Comparison of ENCODE assay signal across 24 mouse cellular contexts in genomic region chr13:31888500-31888899, GRCm38 (mm10).
A peak's percentile ranks its signal among the peaks of the same experiment; 100 is the strongest.
DNase-seq lines count a peak whose midpoint lies in the region; ATAC-seq and TF ChIP-seq lines count a peak whose summit lies in the region.
"Had no signal": no experiment of that assay in that cellular context is flagged by ENCODE, and none has a peak within 500 bp of the region (broad histone marks: within the 10 kb centered on the region; RNA-seq: fewer than 3 reads in every experiment).

No protein-coding gene starts in this region.

- no peaks in the 10 kb centered on the region for H3K27me3 ChIP-seq in kidney, embryonic 15.5 days
- H3K27me3 ChIP-seq in stomach, embryonic 15.5 days (replicated peaks) = no peaks in the 10 kb centered on the region
- H3K27me3 ChIP-seq in stomach, postnatal 0 days (ENCODE audit: control insufficient read depth, insufficient read depth, low read length) = no peaks in the 10 kb centered on the region
- H3K27me3 ChIP-seq: CH12.LX; embryonic facial prominence, embryonic 12.5 days; forebrain, embryonic 13.5 days; forebrain, embryonic 15.5 days; Patski had no signal

- 74% methylated on average over 3 of the region's 3 CpGs for WGBS in kidney, embryonic 15.5 days
- WGBS in stomach, embryonic 15.5 days = 50% methylated on average over 3 of the region's 3 CpGs
- WGBS in stomach, postnatal 0 days = 46% methylated on average over 3 of the region's 3 CpGs

- DNase-seq in heart, adult 11 months = peak; percentile 40
- DNase-seq in heart, postnatal 4 days = no peak
- no peak for DNase-seq in kidney, postnatal 4 days
- no peak for DNase-seq in stomach, postnatal 0 days (ENCODE audit: low spot score)
- DNase-seq: adrenal gland, adult 8-10 months; adrenal gland, postnatal 14 days; adrenal gland, postnatal 36 days; B cell, adult 2 months; cerebellum, adult 11-12 months; cerebellum, adult 2 months; cerebellum, adult 9-10 months; cerebellum, postnatal 10 days; cerebellum, postnatal 25 days had no signal

- no peak for TF ChIP-seq EP300 in stomach, postnatal 0 days (optimal IDR thresholded peaks at IDR 0.05)

- no peak for ATAC-seq in kidney, embryonic 15.5 days (replicated peaks; ENCODE audit: low FRiP score)
- no peak; the same call in 1 of the 2 replicates for ATAC-seq in stomach, embryonic 15.5 days (ENCODE audit: insufficient read depth, low FRiP score, low read depth)
- ATAC-seq in stomach, postnatal 0 days (ENCODE audit: low FRiP score, low TSS enrichment) = no peak
- ATAC-seq: activated CD4-positive, CD25-positive, alpha-beta regulatory T cell, adult 4 months; CD4-positive, CD25-positive, alpha-beta regulatory T cell, adult 4 months; forebrain, embryonic 13.5 days; forebrain, embryonic 15.5 days; Patski had no signal

- H3K36me3 ChIP-seq in kidney, embryonic 15.5 days = 0 out of 2 replicates have a peak, but pooled peaks cover 4% of the 10 kb centered on the region
- H3K36me3 ChIP-seq in stomach, embryonic 15.5 days = no peaks in the 10 kb centered on the region
- no peaks in the 10 kb centered on the region for H3K36me3 ChIP-seq in stomach, postnatal 0 days (ENCODE audit: control insufficient read depth, insufficient read depth, low read length)
- H3K36me3 ChIP-seq: embryonic facial prominence, embryonic 10.5 days; embryonic facial prominence, embryonic 12.5 days; forebrain, embryonic 15.5 days; G1E had no signal

- no peak overlapping the region for H3K9ac ChIP-seq in kidney, embryonic 15.5 days
- H3K9ac ChIP-seq in stomach, embryonic 15.5 days = no peak overlapping the region
- no peak overlapping the region for H3K9ac ChIP-seq in stomach, postnatal 0 days (ENCODE audit: low read length)
- H3K9ac ChIP-seq: embryonic facial prominence, embryonic 12.5 days; forebrain, embryonic 13.5 days; forebrain, embryonic 15.5 days had no signal

- no peak overlapping the region for H3K4me3 ChIP-seq in kidney, embryonic 15.5 days (replicated peaks)
- no peak overlapping the region for H3K4me3 ChIP-seq in stomach, embryonic 15.5 days (replicated peaks)
- no peak overlapping the region for H3K4me3 ChIP-seq in stomach, postnatal 0 days (ENCODE audit: low read depth, low read length)
- H3K4me3 ChIP-seq: embryonic facial prominence, embryonic 10.5 days; embryonic facial prominence, embryonic 12.5 days; forebrain, embryonic 13.5 days; forebrain, embryonic 15.5 days had no signal

- H3K9me3 ChIP-seq in kidney, embryonic 15.5 days (replicated peaks) = peaks cover 7% of the 10 kb centered on the region; the same call in 1 of the 2 replicates
- no peaks in the 10 kb centered on the region for H3K9me3 ChIP-seq in stomach, embryonic 15.5 days
- H3K9me3 ChIP-seq in stomach, postnatal 0 days (ENCODE audit: control insufficient read depth, low read length) = no peaks in the 10 kb centered on the region
- H3K9me3 ChIP-seq: embryonic facial prominence, embryonic 12.5 days; forebrain, embryonic 13.5 days; forebrain, embryonic 15.5 days; G1E had no signal

- TF ChIP-seq CTCF in stomach, postnatal 0 days (IDR thresholded peaks at IDR 0.05; ENCODE audit: low read depth) = no peak

- 0 out of 2 replicates have a peak overlapping the region, but pooled peaks have one; percentile 1 for H3K27ac ChIP-seq in kidney, embryonic 15.5 days
- 0 out of 2 replicates have a peak overlapping the region, but pooled peaks have one; percentile 4 for H3K27ac ChIP-seq in stomach, embryonic 15.5 days
- H3K27ac ChIP-seq in stomach, postnatal 0 days (replicated peaks) = no peak overlapping the region
- H3K27ac ChIP-seq: embryonic facial prominence, embryonic 10.5 days; embryonic facial prominence, embryonic 12.5 days; forebrain, embryonic 13.5 days; forebrain, embryonic 15.5 days had no signal

- H3K4me1 ChIP-seq in kidney, embryonic 15.5 days = no peaks in the 10 kb centered on the region
- no peaks in the 10 kb centered on the region; the same call in 1 of the 2 replicates for H3K4me1 ChIP-seq in stomach, embryonic 15.5 days
- no peaks in the 10 kb centered on the region for H3K4me1 ChIP-seq in stomach, postnatal 0 days (replicated peaks; ENCODE audit: control insufficient read depth, insufficient read depth)
- H3K4me1 ChIP-seq: embryonic facial prominence, embryonic 12.5 days; forebrain, embryonic 13.5 days; forebrain, embryonic 15.5 days had no signal

- H3K4me2 ChIP-seq in kidney, embryonic 15.5 days = no peak overlapping the region
- H3K4me2 ChIP-seq in stomach, embryonic 15.5 days = no peak overlapping the region
- H3K4me2 ChIP-seq in stomach, postnatal 0 days (replicated peaks; ENCODE audit: low read depth) = no peak overlapping the region
- H3K4me2 ChIP-seq: embryonic facial prominence, embryonic 12.5 days; forebrain, embryonic 13.5 days; forebrain, embryonic 15.5 days had no signal
